Mouse (Mus musculus): ENCODE results near the gene Nrxn3.

Gene Nrxn3

DNA sequence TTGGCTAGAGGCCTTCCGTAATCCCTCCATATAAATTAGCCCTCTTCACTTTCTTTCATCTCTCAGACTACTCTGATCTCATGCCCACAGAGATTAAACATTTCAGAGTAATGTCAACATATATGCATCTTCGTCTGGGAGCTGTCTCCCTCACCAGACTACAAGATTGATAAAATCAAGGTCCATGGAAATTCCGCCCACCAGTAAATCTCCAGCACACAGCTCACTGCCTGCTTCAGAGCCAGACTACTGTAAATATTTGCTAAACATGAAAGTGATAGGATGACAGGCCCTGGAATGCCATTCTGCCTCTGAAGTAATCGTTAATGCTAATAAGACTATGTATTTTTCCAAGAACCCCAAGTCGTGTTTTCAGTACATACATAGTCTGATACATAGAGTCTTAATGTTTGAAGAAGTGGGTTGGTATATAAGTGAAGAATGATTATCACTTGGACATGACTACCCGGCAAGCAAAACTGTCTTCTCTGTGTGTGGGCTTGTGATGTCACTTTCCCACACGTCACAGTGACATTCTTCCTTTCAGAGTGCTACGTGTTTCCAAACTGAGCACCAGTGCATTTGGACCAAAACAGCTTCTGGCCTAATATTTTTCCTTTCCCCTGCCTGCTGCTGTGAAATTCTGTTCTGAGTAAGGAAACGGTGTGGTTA, 433.5 kb downstream of the Nrxn3 start:
- DNase-seq (ENCODE audit: inconsistent age in 2 of 2, low spot score in 1 of 2): no peak

DNA sequence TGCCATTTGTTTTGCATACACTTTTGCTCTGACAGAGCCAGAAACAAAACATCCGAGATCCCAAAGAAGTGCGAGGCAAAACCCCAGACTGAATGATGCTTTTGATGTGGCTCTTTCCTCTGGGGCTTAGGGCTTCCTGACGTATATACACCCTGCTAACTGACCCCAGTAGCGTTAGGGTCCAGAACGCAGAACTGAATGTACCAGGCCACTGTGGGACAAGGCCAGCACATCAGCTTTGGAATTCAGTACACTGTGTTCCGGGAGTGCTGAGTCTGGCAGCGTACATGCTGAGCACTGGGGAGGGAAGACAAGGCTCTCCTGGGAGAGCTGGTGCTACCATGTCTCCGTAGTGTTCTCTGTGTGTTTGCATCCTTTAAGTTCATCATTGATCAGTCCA, 436.7 kb downstream of the Nrxn3 start:
- DNase-seq (ENCODE audit: inconsistent age in 2 of 2, low spot score in 1 of 2): peak in 1 of 2 experiments; percentile 53

DNA sequence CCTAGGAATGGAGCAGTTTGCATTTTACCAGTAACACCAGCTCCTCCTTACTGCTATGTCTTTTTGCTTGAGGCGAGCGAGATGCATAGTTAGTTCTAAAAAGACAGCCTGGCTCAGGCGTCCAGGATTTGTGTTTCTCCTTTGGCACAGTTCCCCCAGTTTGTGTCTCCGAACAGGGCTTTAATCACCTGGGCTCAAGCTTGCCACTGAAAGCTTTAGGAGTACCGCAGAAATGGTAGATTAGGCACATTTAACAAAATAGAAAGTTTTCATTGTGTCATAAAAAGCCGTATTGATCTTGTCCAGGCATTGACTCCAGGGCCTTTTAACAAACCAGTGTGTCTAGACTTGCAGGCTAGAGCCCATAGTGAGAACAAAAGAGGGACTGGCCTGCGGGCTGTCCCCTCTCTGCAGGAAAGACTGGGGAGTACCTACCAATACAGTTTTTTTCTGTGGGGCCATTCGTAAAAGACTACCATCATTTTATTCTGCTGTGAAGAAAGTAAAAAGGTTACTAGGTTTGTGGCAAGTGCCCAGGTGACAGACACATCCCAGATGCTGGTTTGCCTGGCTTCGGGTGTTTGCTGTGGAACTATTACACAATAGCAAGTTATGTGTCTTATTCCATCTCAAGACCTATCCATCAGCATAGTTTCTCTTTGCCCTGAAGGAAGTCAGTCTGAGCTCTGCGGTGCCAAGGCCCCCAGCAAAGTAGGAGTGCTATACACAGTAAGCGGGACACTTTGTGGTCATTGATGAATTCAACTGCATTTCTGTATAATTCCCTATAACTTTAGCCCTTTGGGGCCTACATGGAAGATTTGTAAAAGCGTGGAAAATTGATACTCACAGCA, 451.9 kb downstream of the Nrxn3 start:
- DNase-seq (ENCODE audit: inconsistent age in 2 of 2, low spot score in 1 of 2): no peak

DNA sequence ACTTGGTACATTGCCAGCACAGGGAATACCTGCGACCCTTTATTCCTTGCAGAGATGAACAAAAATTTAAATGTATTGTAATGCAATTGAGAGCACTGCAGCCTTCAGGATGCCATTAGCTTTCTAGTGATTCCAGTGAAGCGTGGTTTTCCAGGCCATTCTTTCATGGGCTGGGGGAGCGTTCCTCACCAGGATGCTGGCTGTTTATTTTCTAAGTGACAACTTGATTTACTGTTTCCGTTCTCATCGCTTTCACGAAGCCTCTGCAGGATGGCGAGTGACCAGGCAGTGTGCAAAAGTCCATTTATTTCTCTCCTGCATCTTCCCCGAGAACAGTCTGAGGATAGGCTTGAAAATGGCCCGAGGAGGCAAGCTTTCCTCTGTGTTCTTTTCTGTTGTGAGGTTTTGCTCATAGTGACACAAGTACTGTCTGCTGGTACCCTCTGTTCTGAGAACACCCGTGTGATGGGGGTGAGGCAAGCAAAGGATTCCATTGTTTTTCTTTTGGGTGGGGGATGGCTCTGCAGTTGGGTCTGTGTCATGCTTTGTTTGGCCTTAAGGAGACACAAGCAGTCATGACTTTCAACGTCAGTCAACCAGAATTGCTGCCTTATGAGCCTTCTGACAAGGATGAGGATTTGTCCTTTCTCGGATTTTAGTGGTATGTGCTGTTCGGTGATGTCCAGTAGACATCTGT, 457.4 kb downstream of the Nrxn3 start:
- DNase-seq (ENCODE audit: inconsistent age in 2 of 2, low spot score in 1 of 2): no peak

DNA sequence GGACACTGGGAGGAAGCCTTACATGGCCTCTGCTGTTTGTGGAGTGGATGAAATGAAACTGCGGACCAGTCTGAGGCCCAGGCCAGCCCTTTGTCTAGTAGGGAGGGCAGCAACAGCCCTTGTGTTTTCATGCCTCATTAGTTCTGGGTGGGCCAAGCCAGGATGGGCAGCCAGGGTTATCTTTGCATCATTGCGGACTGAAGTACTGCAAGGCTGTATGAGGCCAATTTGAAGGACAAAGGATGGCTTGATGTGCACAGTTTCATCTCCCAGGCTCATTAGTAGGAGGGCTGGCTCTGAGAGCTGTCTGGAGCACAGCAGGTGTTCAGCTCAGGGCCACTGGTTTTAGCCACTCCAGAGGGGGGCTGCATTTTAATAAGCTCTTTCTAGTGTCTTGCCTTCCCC, 458.5 kb downstream of the Nrxn3 start:
- no peak for DNase-seq (ENCODE audit: inconsistent age in 2 of 2, low spot score in 1 of 2)

DNA sequence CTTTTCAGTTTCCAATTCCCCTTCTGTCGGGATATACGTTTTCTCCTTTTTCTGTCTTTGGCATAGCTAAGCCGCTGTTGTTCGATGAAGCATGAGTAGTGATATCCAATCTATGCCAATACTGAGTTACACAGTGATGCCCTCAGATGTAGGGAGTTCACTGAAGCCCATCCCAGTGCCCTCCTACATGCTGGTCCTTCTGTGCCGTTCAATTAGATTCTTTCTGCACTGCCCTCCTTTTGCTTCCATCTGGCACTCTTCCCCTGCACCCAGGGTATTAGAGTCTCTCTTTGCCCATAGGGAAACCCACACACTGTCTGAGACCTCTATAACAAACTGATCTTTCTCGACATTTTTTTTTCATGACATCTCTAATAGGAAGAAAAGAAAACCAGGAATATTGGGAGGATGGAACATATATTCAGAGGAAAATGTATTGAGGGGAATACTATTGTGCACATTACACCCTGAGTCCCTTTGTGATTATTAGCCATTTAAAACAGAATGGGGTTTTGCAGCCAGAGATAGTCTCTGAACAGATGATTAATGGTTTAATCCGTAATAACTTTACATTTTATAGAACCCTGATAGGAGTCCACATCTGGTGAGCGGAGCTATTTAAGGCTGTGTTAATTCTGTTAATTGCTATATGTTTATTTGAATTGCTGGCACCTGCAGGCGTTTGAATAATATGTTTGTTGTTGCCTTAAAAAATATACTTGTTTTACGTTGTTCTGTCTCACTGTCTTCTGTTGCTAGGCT, 476.3 kb downstream of the Nrxn3 start:
- DNase-seq (ENCODE audit: inconsistent age in 2 of 2, low spot score in 1 of 2): no peak

DNA sequence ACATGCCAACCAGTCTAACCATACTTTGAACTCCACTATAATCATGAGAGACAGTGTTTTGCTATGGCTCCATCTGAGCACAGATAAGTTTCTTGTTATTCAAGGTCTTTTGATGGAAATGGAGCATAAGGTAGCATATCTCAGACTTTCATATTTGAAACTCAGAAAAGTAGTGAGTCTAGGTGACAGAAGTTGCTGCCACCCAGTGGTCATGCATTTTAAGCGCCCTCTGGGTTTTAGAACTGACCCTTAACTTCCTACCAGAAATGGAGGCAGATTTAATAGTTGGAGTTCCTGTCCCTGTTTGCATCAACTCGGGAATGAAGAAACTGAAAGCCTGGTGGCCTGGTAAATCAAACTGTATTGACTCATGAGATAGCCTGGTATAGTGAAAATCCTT, 488.9 kb downstream of the Nrxn3 start:
- DNase-seq (ENCODE audit: inconsistent age in 2 of 2, low spot score in 1 of 2): peak in 1 of 2 experiments; percentile 3

DNA sequence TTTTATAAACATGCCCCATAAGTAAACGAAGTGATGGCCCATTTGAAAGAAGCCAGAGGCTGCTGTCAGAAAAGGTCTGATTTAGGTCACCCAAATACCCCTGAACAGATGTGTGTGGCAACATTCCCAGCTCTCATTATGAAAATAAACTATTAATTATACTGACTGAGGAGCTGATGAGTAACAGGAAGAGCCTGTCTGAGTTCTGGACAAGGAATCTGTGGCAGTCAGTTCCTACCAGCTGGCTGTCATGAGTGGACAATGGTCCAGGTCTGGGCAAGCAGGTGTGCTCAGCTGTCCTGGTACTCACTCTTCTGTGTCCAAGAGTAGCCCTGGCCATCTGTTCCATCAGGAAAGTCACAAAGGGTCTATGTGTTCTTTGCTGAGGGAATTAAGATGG, 517.1 kb downstream of the Nrxn3 start:
- DNase-seq (ENCODE audit: inconsistent age in 2 of 2, low spot score in 1 of 2): no peak

DNA sequence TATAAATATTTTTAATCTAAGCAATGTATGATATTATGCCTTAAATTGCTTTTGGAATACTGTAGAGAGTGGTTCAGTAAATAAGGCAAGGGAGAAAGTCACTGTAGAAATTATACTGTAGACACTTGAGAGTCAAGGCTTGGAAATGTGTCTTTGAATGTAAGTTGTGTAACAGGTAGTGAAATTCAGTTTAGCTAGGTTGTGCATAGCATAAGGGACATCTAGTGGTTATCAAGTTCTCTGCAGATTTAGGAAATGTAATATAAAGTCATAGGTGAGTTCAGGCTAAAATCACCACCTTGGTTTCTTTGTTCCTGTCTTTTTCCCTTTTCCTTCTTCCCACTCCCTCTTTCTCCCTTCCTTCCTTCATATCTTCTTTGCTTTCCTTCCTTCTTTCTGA, 518.9 kb downstream of the Nrxn3 start:
- DNase-seq (ENCODE audit: inconsistent age in 2 of 2, low spot score in 1 of 2): no peak

DNA sequence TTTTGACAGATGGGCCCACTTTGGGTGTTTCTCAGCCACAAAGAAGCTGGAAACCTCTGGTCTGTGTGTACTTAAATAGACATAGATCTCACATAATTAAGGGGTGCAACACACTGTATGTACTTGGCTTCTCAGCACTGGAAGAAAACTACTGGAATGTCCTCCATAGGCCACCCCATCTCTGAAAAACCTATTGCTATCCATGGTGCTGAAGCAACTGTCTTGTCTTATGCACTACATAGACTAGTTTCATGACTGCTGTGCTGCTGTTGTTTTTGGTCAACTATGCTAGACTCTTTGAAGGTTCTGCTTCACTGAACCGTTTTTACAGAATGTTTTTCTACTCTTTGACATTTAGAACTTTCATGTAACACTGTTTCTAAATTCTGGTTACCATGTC, 519.8 kb downstream of the Nrxn3 start:
- DNase-seq (ENCODE audit: inconsistent age in 2 of 2, low spot score in 1 of 2): no peak

DNA sequence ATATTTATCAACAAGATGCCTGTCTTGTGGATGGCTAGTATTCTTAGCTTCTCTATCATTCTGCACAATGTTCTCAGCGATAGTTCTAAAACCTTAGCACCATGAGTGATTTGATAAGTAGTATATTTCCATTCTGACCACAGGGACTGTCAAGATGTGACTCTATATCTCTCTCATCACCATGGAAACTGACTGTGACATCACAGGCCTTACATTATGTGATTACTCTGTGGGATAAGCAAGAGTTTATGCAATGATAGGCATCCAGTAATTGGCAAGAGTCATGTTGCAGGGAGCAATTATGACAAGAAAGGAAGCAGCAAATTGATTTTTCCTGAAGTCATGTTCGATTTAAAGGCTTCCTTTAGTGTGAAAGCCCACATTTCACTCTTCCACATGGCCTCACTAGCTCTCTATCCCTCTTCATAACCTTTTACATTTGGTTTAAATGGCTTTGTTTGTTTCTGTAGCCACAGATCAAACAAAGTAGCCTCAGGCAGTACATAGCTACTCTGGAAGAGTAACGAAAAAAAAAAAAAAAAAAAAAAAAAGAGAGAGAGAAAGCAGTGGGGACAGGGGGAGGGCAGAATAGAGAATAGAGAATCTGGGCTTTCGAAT, 532.7 kb downstream of the Nrxn3 start:
- DNase-seq (ENCODE audit: inconsistent age in 2 of 2, low spot score in 1 of 2): no peak

DNA sequence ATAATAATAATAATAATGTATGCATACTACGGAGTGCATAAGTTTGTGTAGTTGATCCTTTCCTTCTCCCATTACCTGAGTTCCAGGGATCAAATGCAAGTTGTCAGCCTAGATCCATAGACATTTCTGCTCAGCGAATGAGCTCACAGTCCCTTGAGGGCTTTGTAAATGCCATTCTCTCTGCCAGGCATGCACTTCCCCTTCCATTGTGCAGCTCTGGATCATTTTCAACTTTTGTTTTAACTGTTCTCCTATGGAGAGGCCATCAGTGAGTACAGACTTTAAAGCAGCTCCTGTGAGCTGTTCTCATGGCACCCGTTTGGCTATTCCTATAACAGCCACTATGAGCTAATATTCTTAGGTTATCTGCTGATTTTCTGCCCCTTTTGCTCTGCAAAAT, 536.2 kb downstream of the Nrxn3 start:
- DNase-seq (ENCODE audit: inconsistent age in 2 of 2, low spot score in 1 of 2): no peak

DNA sequence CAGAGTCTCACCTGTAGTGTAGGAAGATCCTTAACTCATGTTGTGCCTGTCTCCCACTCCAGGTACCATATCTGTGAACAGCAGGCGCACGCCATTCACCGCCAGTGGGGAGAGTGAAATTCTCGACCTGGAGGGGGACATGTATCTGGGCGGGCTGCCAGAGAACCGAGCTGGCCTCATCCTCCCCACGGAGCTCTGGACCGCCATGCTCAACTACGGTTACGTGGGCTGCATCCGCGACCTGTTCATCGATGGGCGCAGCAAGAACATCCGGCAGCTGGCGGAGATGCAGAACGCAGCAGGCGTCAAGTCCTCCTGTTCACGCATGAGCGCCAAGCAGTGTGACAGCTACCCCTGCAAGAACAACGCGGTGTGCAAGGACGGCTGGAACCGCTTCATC, 537.4 kb downstream of the Nrxn3 start:
- DNase-seq (ENCODE audit: inconsistent age in 2 of 2, low spot score in 1 of 2): no peak

DNA sequence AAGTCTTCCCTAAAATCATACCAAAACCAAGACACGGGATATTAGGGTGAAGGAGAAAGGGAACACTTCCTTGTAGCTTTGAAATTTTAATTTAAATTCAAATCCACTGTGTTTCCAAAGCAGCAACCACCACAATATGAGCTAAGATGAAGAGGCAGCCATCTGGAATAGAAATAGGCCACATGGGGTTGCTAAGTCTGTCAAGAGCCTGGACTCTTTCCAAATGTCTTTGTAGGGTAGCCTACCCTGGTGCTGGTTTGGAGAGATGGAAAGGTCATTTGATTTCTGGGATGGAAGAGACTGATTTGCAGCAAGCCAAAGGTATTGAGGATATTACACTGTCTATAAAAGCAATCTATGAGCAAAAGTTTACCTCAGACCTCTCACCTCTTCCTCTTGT, 539.6 kb downstream of the Nrxn3 start:
- no peak for DNase-seq (ENCODE audit: inconsistent age in 2 of 2, low spot score in 1 of 2)

DNA sequence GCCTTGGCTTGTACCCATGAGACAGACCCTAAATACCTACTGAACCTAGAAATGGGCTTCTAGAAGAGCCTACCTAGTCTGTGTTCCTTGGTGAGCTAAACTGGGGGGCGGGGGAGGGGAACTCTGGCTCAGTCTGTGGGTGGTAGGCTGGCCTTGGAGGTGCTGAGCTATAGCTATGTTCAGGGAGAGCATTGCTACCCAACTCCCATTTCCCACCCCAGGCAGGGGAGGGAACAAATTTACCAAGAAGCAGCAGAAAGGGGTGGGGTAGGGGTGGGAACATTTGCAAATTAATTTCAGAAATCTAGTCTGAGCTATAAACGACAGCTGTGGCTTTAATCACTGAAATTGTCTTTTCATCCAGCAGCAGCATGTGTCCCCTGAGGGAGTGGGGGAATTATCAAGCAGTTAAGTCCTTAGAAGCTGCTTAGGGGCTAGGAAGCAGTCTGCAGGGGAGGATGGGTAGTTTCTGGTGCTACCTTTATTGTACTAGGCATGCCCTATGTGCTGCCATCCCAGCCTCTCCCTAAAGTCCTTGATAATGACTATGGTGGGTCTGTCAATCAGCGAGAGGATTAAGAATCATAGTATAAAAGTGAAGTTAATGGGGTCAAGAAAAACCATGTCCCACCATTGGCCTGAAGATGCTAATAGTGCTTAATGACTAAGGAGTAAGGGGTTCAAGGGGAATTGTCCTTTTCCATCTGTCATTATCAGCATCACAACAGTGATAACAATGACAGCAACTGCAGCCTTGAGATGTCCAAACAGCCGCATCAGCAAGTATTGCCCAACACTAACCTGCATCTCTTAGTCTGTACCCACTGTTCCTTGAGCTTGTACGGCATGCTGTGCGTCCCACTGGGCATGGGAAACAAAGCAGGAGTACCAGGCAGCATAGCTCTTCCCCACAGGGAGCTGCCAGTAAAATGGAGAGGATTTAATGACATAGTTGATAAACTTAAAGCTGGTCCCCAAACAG, 560.0 kb downstream of the Nrxn3 start:
- DNase-seq (ENCODE audit: inconsistent age in 2 of 2, low spot score in 1 of 2): no peak

DNA sequence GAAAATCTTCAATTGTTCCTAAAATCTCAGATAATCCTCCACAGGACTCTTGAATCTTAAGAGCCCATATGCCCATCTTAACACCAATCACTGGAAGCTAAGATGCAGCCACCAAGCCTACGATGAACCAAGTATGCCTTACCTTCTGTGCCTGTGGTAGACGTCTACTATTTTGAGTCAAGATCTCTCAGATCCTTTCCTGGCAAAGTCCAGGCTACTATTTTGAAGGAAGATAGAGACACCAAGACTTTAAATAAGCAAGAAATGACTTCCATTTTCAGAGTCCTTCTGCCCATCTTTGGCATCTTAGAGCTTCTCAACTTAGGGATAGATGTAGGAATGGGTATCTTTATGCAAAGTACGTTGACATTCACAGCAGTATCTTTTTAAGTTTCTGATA, 561.7 kb downstream of the Nrxn3 start:
- DNase-seq (ENCODE audit: inconsistent age in 2 of 2, low spot score in 1 of 2): no peak

DNA sequence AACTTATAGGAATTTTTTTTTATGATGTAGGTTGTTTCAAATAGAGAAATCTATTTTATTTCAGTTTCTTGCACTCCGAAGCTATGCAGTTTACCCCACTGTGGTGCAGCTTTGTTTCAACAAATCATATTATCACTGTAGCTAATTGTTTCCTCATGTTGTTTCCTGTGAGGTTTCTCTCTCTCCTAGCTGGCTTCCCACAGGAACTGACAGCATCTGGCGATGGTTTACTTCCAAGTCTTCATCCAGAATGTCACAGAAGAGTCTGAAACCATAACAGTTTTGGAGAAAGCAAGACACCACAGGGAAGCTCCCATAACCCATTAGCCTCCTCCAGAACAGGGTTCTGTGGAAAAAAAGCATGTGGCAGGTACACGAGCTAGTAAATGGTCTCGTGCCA, 564.4 kb downstream of the Nrxn3 start:
- no peak for DNase-seq (ENCODE audit: inconsistent age in 2 of 2, low spot score in 1 of 2)

DNA sequence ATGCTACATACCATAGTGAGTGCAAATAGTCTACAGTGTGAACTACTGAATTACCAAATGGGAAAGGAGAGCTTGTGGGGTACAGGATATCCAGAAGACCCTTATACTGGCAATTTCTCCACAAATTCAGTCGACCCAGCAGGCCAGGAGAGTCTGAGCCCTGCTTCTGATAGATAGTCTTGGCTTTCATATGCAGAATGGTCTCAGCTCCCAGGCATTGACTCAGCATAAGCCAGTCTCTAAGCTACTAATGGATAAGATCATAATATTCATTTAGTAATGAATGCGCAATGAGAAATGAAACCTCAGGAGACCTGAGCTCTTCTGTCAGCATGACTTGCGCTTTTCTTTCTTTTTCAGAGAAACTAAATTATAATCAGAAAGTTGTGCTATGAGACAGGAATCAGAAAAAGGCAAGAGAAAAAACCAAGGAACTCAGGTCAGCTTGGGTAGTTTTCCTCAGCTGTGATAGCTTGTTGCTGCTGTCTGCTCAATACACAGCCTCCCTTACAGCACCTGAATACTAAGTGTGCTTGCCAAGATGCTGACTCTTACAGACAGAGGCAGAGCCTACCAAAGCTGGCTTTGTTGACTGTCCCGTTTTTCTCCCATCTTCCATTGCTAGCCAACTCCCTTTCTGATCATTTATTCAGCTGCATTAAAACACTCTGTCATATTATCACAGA, 567.1 kb downstream of the Nrxn3 start:
- no peak for DNase-seq (ENCODE audit: inconsistent age in 2 of 2, low spot score in 1 of 2)
